In genomic region chr11:105546393-105546792, GRCm38 (mm10) we compare ENCODE assay signal across 14 mouse cellular contexts.
"Had no signal": no experiment of that assay in that cellular context is flagged by ENCODE, and none has a peak within 500 bp of the region (broad histone marks: within the 10 kb centered on the region; RNA-seq: fewer than 3 reads in every experiment).

No protein-coding gene starts in this region.

- H3K4me3 ChIP-seq: left cerebral cortex, adult 2 months; liver, embryonic 13.5 days; stomach, embryonic 15.5 days had no signal

- H3K36me3 ChIP-seq: liver, embryonic 13.5 days; stomach, embryonic 15.5 days had no signal

- H3K4me2 ChIP-seq: liver, embryonic 13.5 days; midbrain, embryonic 11.5 days; stomach, embryonic 15.5 days had no signal

- H3K27ac ChIP-seq: left cerebral cortex, adult 2 months; liver, embryonic 13.5 days; stomach, embryonic 15.5 days had no signal

- H3K27me3 ChIP-seq: stomach, embryonic 15.5 days had no signal

- DNase-seq: kidney, adult 9 months; layer of hippocampus, postnatal 36 days; liver, embryonic 13.5 days; lung, adult 2 months; lung, postnatal 14 days; lung, postnatal 4 days; midbrain, embryonic 14.5 days; right cerebral cortex, adult 18-20 months; right cerebral cortex, postnatal 14 days; right cerebral cortex, postnatal 4 days; thymus, postnatal 25 days had no signal

- H3K9me3 ChIP-seq: liver, embryonic 13.5 days; stomach, embryonic 15.5 days had no signal
